Comparison of ENCODE assay signal across 12 mouse cellular contexts in genomic region chr2:165074081-165074884, GRCm38 (mm10). TPM values are rescaled to one million over a fixed set of nuclear protein-coding genes. Genes with fewer than 3 reads are reported as not detected.
DNase-seq lines count a peak whose midpoint lies in the region; ATAC-seq lines count a peak whose summit lies in the region.
"Had no signal": no experiment of that assay in that cellular context is flagged by ENCODE, and none has a peak within 500 bp of the region (broad histone marks: within the 10 kb centered on the region; RNA-seq: fewer than 3 reads in every experiment).

No protein-coding gene starts in this region.

- no peak overlapping the region for H3K4me2 ChIP-seq in hindbrain, embryonic 15.5 days
- H3K4me2 ChIP-seq in hindbrain, embryonic 14.5 days (replicated peaks), result no peak overlapping the region
- H3K4me2 ChIP-seq: lung, embryonic 14.5 days had no signal

- WGBS in hindbrain, embryonic 15.5 days, result 47% methylated on average over 11 of the region's 11 CpGs
- WGBS in hindbrain, embryonic 14.5 days, result 55% methylated on average over 11 of the region's 11 CpGs

- H3K36me3 ChIP-seq in hindbrain, embryonic 15.5 days, result no peaks in the 10 kb centered on the region
- no peaks in the 10 kb centered on the region for H3K36me3 ChIP-seq in hindbrain, embryonic 14.5 days (replicated peaks; ENCODE audit: control insufficient read depth, insufficient read depth)
- H3K36me3 ChIP-seq: forebrain, embryonic 10.5 days had no signal

- intact Hi-C loops in heart, postnatal 14 days (cut with DNase I), result loop anchor here (2.0 to 5.0 kb wide), 4 partner anchors 39 to 413 kb away; no protein-coding TSS in a partner anchor

- peak overlapping the region; percentile 0; the same call in 1 of the 2 replicates for H3K27ac ChIP-seq in hindbrain, embryonic 15.5 days (replicated peaks)
- H3K27ac ChIP-seq in hindbrain, embryonic 14.5 days, result no peak overlapping the region
- H3K27ac ChIP-seq: forebrain, embryonic 10.5 days had no signal

- no peak for ATAC-seq in hindbrain, embryonic 15.5 days (ENCODE audit: low FRiP score, low read depth)
- ATAC-seq in hindbrain, embryonic 14.5 days (ENCODE audit: low FRiP score), result no peak

- no peak overlapping the region for H3K4me3 ChIP-seq in hindbrain, embryonic 15.5 days
- no peak overlapping the region for H3K4me3 ChIP-seq in hindbrain, embryonic 14.5 days (replicated peaks; ENCODE audit: low read length)
- H3K4me3 ChIP-seq: forebrain, embryonic 10.5 days had no signal

- no peak overlapping the region for H3K9ac ChIP-seq in hindbrain, embryonic 15.5 days
- no peak overlapping the region for H3K9ac ChIP-seq in hindbrain, embryonic 14.5 days
- H3K9ac ChIP-seq: lung, embryonic 14.5 days had no signal

- H3K27me3 ChIP-seq in hindbrain, embryonic 15.5 days, result peaks cover 10% of the 10 kb centered on the region; the same call in 1 of the 2 replicates
- peaks cover 38% of the 10 kb centered on the region for H3K27me3 ChIP-seq in hindbrain, embryonic 14.5 days (ENCODE audit: control insufficient read depth, insufficient read depth, low read length)

- no peak for DNase-seq in hindbrain, embryonic 14.5 days (ENCODE audit: low spot score)
- DNase-seq in 416B (ENCODE audit: low read depth), result peak; percentile 12
- peak; percentile 87 for DNase-seq in cerebellum, adult 18-20 months
- DNase-seq in heart, postnatal 14 days, result peak; percentile 54 to 60
- no peak for DNase-seq in adrenal gland, postnatal 14 days
- no peak for DNase-seq in embryo, embryonic 11 days
- DNase-seq in natural killer cell, adult 2 months (ENCODE audit: low spot score in 2 of 2), result no peak

- no peaks in the 10 kb centered on the region for H3K9me3 ChIP-seq in hindbrain, embryonic 15.5 days
- H3K9me3 ChIP-seq in hindbrain, embryonic 14.5 days (ENCODE audit: control insufficient read depth, low read length), result no peaks in the 10 kb centered on the region
- H3K9me3 ChIP-seq: forebrain, embryonic 10.5 days had no signal

- peaks cover 66% of the 10 kb centered on the region for H3K4me1 ChIP-seq in hindbrain, embryonic 15.5 days (replicated peaks)
- H3K4me1 ChIP-seq in hindbrain, embryonic 14.5 days (replicated peaks; ENCODE audit: control insufficient read depth, insufficient read depth, low read length), result peaks cover 33% of the 10 kb centered on the region

RNA-seq across cellular contexts. Expression of gene 1700025C18Rik, which starts 16.3 kb away (rescaled TPM):
- polyA plus RNA-seq in hindbrain, embryonic 15.5 days (2015; fragmentation: Nextera tagmentation; extraction: Ambion mirVana), result not detected in 2 replicates
- not detected in 2 replicates for polyA plus RNA-seq in hindbrain, embryonic 14.5 days (2014; fragmentation: Nextera tagmentation; extraction: Ambion mirVana)
- not detected for total RNA-seq in heart, postnatal 14 days (2021)
- not detected in 2 replicates for total RNA-seq in adrenal gland, postnatal 14 days (2021)
- total RNA-seq: neutrophil, adult 5-6 weeks had no signal
- polyA plus RNA-seq: forebrain, embryonic 10.5 days; lung, embryonic 14.5 days; thymus, adult 2 months had no signal

RNA-seq across cellular contexts. Expression of gene Cd40, which starts 18.9 kb away (rescaled TPM):
- polyA plus RNA-seq in hindbrain, embryonic 15.5 days (2015; fragmentation: Nextera tagmentation; extraction: Ambion mirVana), result 5.6 and 6.9 TPM in 2 replicates
- 6.3 and 8.3 TPM in 2 replicates for polyA plus RNA-seq in hindbrain, embryonic 14.5 days (2014; fragmentation: Nextera tagmentation; extraction: Ambion mirVana)
- 1 to 10 TPM; 2.4 to 3.0 TPM for total RNA-seq in heart, postnatal 14 days (2021)
- 3.3 and 6.5 TPM in 2 replicates for total RNA-seq in adrenal gland, postnatal 14 days (2021)

RNA-seq across cellular contexts. Expression of gene Ncoa5, which starts 39.6 kb away (rescaled TPM):
- polyA plus RNA-seq in hindbrain, embryonic 15.5 days (2015; fragmentation: Nextera tagmentation; extraction: Ambion mirVana), result 95.1 and 99.3 TPM in 2 replicates
- polyA plus RNA-seq in hindbrain, embryonic 14.5 days (2014; fragmentation: Nextera tagmentation; extraction: Ambion mirVana), result 83.1 and 89.0 TPM in 2 replicates
- 10 to 100 TPM; 19.7 to 22.8 TPM for total RNA-seq in heart, postnatal 14 days (2021)
- 37.6 and 40.5 TPM in 2 replicates for total RNA-seq in adrenal gland, postnatal 14 days (2021)

Comparison
In these comparisons a context has a peak if more than half of its experiments do, and no peak if none do; other contexts are left out.
1. DNase-seq: peak in 416B (single experiment), cerebellum, adult 18-20 months (2 of 2) and heart, postnatal 14 days (2 of 2); none in hindbrain, embryonic 14.5 days (single experiment), adrenal gland, postnatal 14 days (single experiment), embryo, embryonic 11 days (single experiment) and natural killer cell, adult 2 months (0 of 2).